Mouse (Mus musculus) midbrain, postnatal 0 days (tissue): ENCODE measurements around the gene Baiap2l2. TPM values are rescaled to one million over a fixed set of nuclear protein-coding genes. Genes with fewer than 3 reads are reported as not detected.

ENCODE experiments used
- ATAC-seq: fragments of 200-750 bp; cut with Nextera tagmentation; 2 replicates; pipeline ENCODE4 v1.8.0; 2017; ENCODE audit warnings: moderate number of reproducible peaks, mild to moderate bottlenecking, moderate TSS enrichment, moderate library complexity; ENCODE audit not compliant: low FRiP score
- DNase-seq: peaks from one replicate; pipeline ENCODE4 v3.0.0-alpha.2; 2015; ENCODE audit warnings: low spot score
- H3K27ac ChIP-seq: fragments of 300-500 bp; sonication (generic); 2 replicates; pipeline ENCODE4 v1.5.1; 2014; ENCODE audit warnings: low read depth, mild to moderate bottlenecking, low read length, mixed read lengths
- H3K27me3 ChIP-seq: fragments of 300-500 bp; sonication (generic); 2 replicates; pipeline ENCODE4 v1.6.1; 2014; ENCODE audit warnings: low read length, control low read depth, mixed read lengths; ENCODE audit not compliant: insufficient read depth
- H3K36me3 ChIP-seq: fragments of 300-500 bp; sonication (generic); 2 replicates; pipeline ENCODE4 v1.6.1; 2014; ENCODE audit warnings: low read length, control low read depth, mixed read lengths; ENCODE audit not compliant: insufficient read depth
- H3K4me1 ChIP-seq: fragments of 300-500 bp; sonication (generic); 2 replicates; pipeline ENCODE4 v1.6.1; 2014; ENCODE audit warnings: mild to moderate bottlenecking, control low read depth, antibody characterized with exemption, low read length, mixed read lengths; ENCODE audit not compliant: insufficient read depth
- H3K4me2 ChIP-seq: fragments of 300-500 bp; sonication (generic); 2 replicates; pipeline ENCODE4 v1.6.1; 2014; ENCODE audit warnings: low read depth, mild to moderate bottlenecking, low read length, mixed read lengths; ENCODE audit not compliant: poor library complexity, severe bottlenecking
- H3K4me3 ChIP-seq: fragments of 300-500 bp; sonication (generic); 2 replicates; pipeline ENCODE4 v1.5.1; 2014; ENCODE audit warnings: low read depth, mild to moderate bottlenecking, low read length, moderate library complexity
- H3K9ac ChIP-seq: fragments of 300-500 bp; sonication (generic); replicated peaks from 2 replicates; pipeline ENCODE4 v1.6.1; 2014; ENCODE audit warnings: mild to moderate bottlenecking, low read length, moderate library complexity, mixed read lengths; ENCODE audit not compliant: poor library complexity, severe bottlenecking
- H3K9me3 ChIP-seq: fragments of 300-500 bp; sonication (generic); 2 replicates; pipeline ENCODE4 v1.6.1; 2016; ENCODE audit warnings: low read length, control low read depth
- CTCF ChIP-seq: IDR thresholded peaks from 2 replicates; pipeline ENCODE4 v1.5.1; 2016; ENCODE audit warnings: antibody characterized with exemption, mild to moderate bottlenecking
- whole genome bisulfite sequencing: fragments of 180-500 bp; shearing (Covaris S2); extraction: QIAGEN DNeasy Blood & Tissue Kit; methylation state at CpG from one replicate; pipeline ENCODE4 v1.1.7; 2014; 5-methylcytosine and 5-hydroxymethylcytosine counted together
- polyA plus RNA-seq: library from polyadenylated mRNA; unstranded; fragments of >200 nt; fragmentation: Nextera tagmentation; extraction: Ambion mirVana; gene quantifications from 2 replicates; pipeline ENCODE4 v1.2.1, GENCODE M21; 2015
- total RNA-seq: library from RNA; depleted of rRNA; stranded (reverse); fragments of >200 nt; gene quantifications from 2 replicates; pipeline ENCODE4 v1.2.3, GENCODE M21; 2014

Baiap2l2 gene
- total and polyA plus RNA-seq, 2 experiments from 2014 or later: 3.1 to 8.5 TPM

GRCm38 (mm10) chr15:79283371-79283770 is 2.0 kb downstream of the Baiap2l2 start:
- Histone ChIP-seq H3K4me2 (no peak overlapping the region), H3K4me1 (no peaks in the 10 kb centered on the region), H3K4me3 (no peak overlapping the region), H3K27me3 (no peaks in the 10 kb centered on the region), H3K9me3 (no peaks in the 10 kb centered on the region), H3K27ac (no peak overlapping the region), H3K36me3 (peaks cover 9% of the 10 kb centered on the region; the same call in 1 of the 2 replicates), H3K9ac (no peak overlapping the region)
- no peak for TF ChIP-seq CTCF
- DNase-seq (no peak), ATAC-seq (no peak)
- 86% methylated on average over 4 of the region's 4 CpGs for WGBS

GRCm38 (mm10) chr15:79282434-79282833 is 2.9 kb downstream of the Baiap2l2 start:
- no peak for DNase-seq
- no peaks in the 10 kb centered on the region for H3K9me3 ChIP-seq
- no peak for ATAC-seq
- peaks cover 9% of the 10 kb centered on the region; the same call in 1 of the 2 replicates for H3K36me3 ChIP-seq
- 87% methylated on average over 5 of the region's 5 CpGs for WGBS
- no peak overlapping the region for H3K4me3 ChIP-seq
- no peaks in the 10 kb centered on the region for H3K27me3 ChIP-seq
- TF ChIP-seq CTCF: no peak
- no peaks in the 10 kb centered on the region for H3K4me1 ChIP-seq
- H3K27ac ChIP-seq: no peak overlapping the region
- no peak overlapping the region for H3K9ac ChIP-seq
- H3K4me2 ChIP-seq: no peak overlapping the region

GRCm38 (mm10) chr15:79281389-79281788 is 3.9 kb downstream of the Baiap2l2 start:
- DNase-seq (no peak), ATAC-seq (no peak)
- Histone ChIP-seq H3K9me3 (no peaks in the 10 kb centered on the region), H3K36me3 (peaks cover 4% of the 10 kb centered on the region; the same call in 1 of the 2 replicates), H3K9ac (no peak overlapping the region), H3K27ac (no peak overlapping the region), H3K4me2 (no peak overlapping the region), H3K4me1 (no peaks in the 10 kb centered on the region), H3K4me3 (no peak overlapping the region), H3K27me3 (no peaks in the 10 kb centered on the region)
- no peak for TF ChIP-seq CTCF
- WGBS: 88% methylated on average over 1 of the region's 1 CpGs

- H3K9me3 ChIP-seq: no peaks in the 10 kb centered on the region
- no peak overlapping the region for H3K4me2 ChIP-seq
- H3K27ac ChIP-seq: no peak overlapping the region
- no peak overlapping the region for H3K9ac ChIP-seq
- no peak for ATAC-seq
- WGBS: 61% methylated on average over 5 of the region's 5 CpGs
- no peak for TF ChIP-seq CTCF
- no peaks in the 10 kb centered on the region for H3K27me3 ChIP-seq
- no peak for DNase-seq
- H3K36me3 ChIP-seq: no peaks in the 10 kb centered on the region
- H3K4me3 ChIP-seq: no peak overlapping the region
- H3K4me1 ChIP-seq: no peaks in the 10 kb centered on the region
Observed at GRCm38 (mm10) chr15:79280850-79281249, 4.5 kb downstream of the Baiap2l2 start.

GRCm38 (mm10) chr15:79280209-79280608 is 5.1 kb downstream of the Baiap2l2 start:
- Histone ChIP-seq H3K27me3 (no peaks in the 10 kb centered on the region), H3K9me3 (no peaks in the 10 kb centered on the region), H3K27ac (no peak overlapping the region), H3K9ac (no peak overlapping the region), H3K4me1 (no peaks in the 10 kb centered on the region), H3K4me2 (no peak overlapping the region), H3K36me3 (no peaks in the 10 kb centered on the region), H3K4me3 (no peak overlapping the region)
- ATAC-seq (no peak), DNase-seq (no peak)
- 34% methylated on average over 6 of the region's 6 CpGs for WGBS
- peak; percentile 51 for TF ChIP-seq CTCF

- DNase-seq (no peak), ATAC-seq (no peak)
- Histone ChIP-seq H3K9me3 (no peaks in the 10 kb centered on the region), H3K4me2 (no peak overlapping the region), H3K27me3 (no peaks in the 10 kb centered on the region), H3K9ac (no peak overlapping the region), H3K36me3 (no peaks in the 10 kb centered on the region), H3K4me1 (no peaks in the 10 kb centered on the region), H3K4me3 (no peak overlapping the region), H3K27ac (no peak overlapping the region)
- no peak for TF ChIP-seq CTCF
- WGBS: 69% methylated on average over 10 of the region's 10 CpGs
Observed at GRCm38 (mm10) chr15:79277728-79278127, 7.6 kb downstream of the Baiap2l2 start.
